Mouse (Mus musculus): ENCODE data around the gene Cavin4. TPM values are rescaled to one million over a fixed set of nuclear protein-coding genes. Genes with fewer than 3 reads are reported as not detected.
"Not testable (repeated sequence)": the region's sequence is repeated elsewhere in the genome, so short reads cannot be mapped to it uniquely, and the experiment has no call there.

The Cavin4 gene
- polyA plus RNA-seq, 1 experiment from 2014 or later, result 1.4 TPM

- H3K9ac ChIP-seq (replicated peaks; ENCODE audit: low read depth, low read length); H3K4me1 ChIP-seq (replicated peaks; ENCODE audit: control insufficient read depth, insufficient read depth, low read length); H3K4me3 ChIP-seq (replicated peaks; ENCODE audit: low read length); H3K27me3 ChIP-seq (replicated peaks; ENCODE audit: control insufficient read depth, insufficient read depth, low read length); H3K36me3 ChIP-seq (ENCODE audit: control insufficient read depth, insufficient read depth); H3K9me3 ChIP-seq (ENCODE audit: control insufficient read depth, low read length); H3K4me2 ChIP-seq (ENCODE audit: low read length); H3K27ac ChIP-seq (ENCODE audit: low read length); ATAC-seq: not testable (repeated sequence)
- WGBS, result 81% methylated on average over 4 of the region's 6 CpGs
Measured at GRCm38 (mm10) chr4:48679728-48680127, 16.4 kb downstream of the Cavin4 start.

- H3K27me3 ChIP-seq (replicated peaks; ENCODE audit: control insufficient read depth, insufficient read depth, low read length), result no peaks in the 10 kb centered on the region
- no peak overlapping the region for H3K4me3 ChIP-seq (replicated peaks; ENCODE audit: low read length)
- ATAC-seq, result no peak
- 67% methylated on average over 7 of the region's 7 CpGs for WGBS
- H3K9me3 ChIP-seq (ENCODE audit: control insufficient read depth, low read length), result no peaks in the 10 kb centered on the region
- peaks cover 5% of the 10 kb centered on the region for H3K4me1 ChIP-seq (replicated peaks; ENCODE audit: control insufficient read depth, insufficient read depth, low read length)
- no peaks in the 10 kb centered on the region for H3K36me3 ChIP-seq (ENCODE audit: control insufficient read depth, insufficient read depth)
- no peak overlapping the region for H3K9ac ChIP-seq (replicated peaks; ENCODE audit: low read depth, low read length)
- H3K4me2 ChIP-seq (ENCODE audit: low read length), result no peak overlapping the region
- H3K27ac ChIP-seq (ENCODE audit: low read length), result no peak overlapping the region
Measured at GRCm38 (mm10) chr4:48680214-48680613, 16.9 kb downstream of the Cavin4 start.

GRCm38 (mm10) chr4:48680648-48681343 lies 17.5 kb downstream of the Cavin4 start:
- 35% methylated on average over 10 of the region's 11 CpGs for WGBS
- no peak overlapping the region for H3K27ac ChIP-seq (ENCODE audit: low read length)
- ATAC-seq, result peak; percentile 21; the same call in 1 of the 2 replicates
- no peaks in the 10 kb centered on the region for H3K27me3 ChIP-seq (replicated peaks; ENCODE audit: control insufficient read depth, insufficient read depth, low read length)
- H3K9ac ChIP-seq (replicated peaks; ENCODE audit: low read depth, low read length), result no peak overlapping the region
- H3K9me3 ChIP-seq (ENCODE audit: control insufficient read depth, low read length), result no peaks in the 10 kb centered on the region
- no peak overlapping the region for H3K4me2 ChIP-seq (ENCODE audit: low read length)
- peaks cover 5% of the 10 kb centered on the region for H3K4me1 ChIP-seq (replicated peaks; ENCODE audit: control insufficient read depth, insufficient read depth, low read length)
- no peaks in the 10 kb centered on the region for H3K36me3 ChIP-seq (ENCODE audit: control insufficient read depth, insufficient read depth)
- H3K4me3 ChIP-seq (replicated peaks; ENCODE audit: low read length), result no peak overlapping the region

GRCm38 (mm10) chr4:48683126-48683525 lies 19.8 kb downstream of the Cavin4 start:
- Histone ChIP-seq H3K9ac (replicated peaks; ENCODE audit: low read depth, low read length) (no peak overlapping the region), H3K27me3 (replicated peaks; ENCODE audit: control insufficient read depth, insufficient read depth, low read length) (no peaks in the 10 kb centered on the region), H3K4me2 (ENCODE audit: low read length) (no peak overlapping the region), H3K36me3 (ENCODE audit: control insufficient read depth, insufficient read depth) (no peaks in the 10 kb centered on the region), H3K4me1 (replicated peaks; ENCODE audit: control insufficient read depth, insufficient read depth, low read length) (peaks cover 5% of the 10 kb centered on the region), H3K27ac (ENCODE audit: low read length) (no peak overlapping the region), H3K4me3 (replicated peaks; ENCODE audit: low read length) (no peak overlapping the region; the same call in 1 of the 2 replicates), H3K9me3 (ENCODE audit: control insufficient read depth, low read length) (no peaks in the 10 kb centered on the region)
- no peak for ATAC-seq
- WGBS, result 78% methylated on average over 8 of the region's 8 CpGs

GRCm38 (mm10) chr4:48683633-48684209 lies 20.4 kb downstream of the Cavin4 start:
- WGBS, result 87% methylated on average over 14 of the region's 21 CpGs
- not testable (repeated sequence) for H3K36me3 ChIP-seq (ENCODE audit: control insufficient read depth, insufficient read depth); H3K27me3 ChIP-seq (replicated peaks; ENCODE audit: control insufficient read depth, insufficient read depth, low read length); H3K4me1 ChIP-seq (replicated peaks; ENCODE audit: control insufficient read depth, insufficient read depth, low read length); H3K9ac ChIP-seq (replicated peaks; ENCODE audit: low read depth, low read length); H3K27ac ChIP-seq (ENCODE audit: low read length); H3K9me3 ChIP-seq (ENCODE audit: control insufficient read depth, low read length); H3K4me3 ChIP-seq (replicated peaks; ENCODE audit: low read length); H3K4me2 ChIP-seq (ENCODE audit: low read length)
- ATAC-seq, result 0 out of 2 replicates have a peak, but pooled peaks have one; percentile 13

- H3K9ac ChIP-seq (replicated peaks; ENCODE audit: low read depth, low read length), result no peak overlapping the region
- H3K4me1 ChIP-seq (replicated peaks; ENCODE audit: control insufficient read depth, insufficient read depth, low read length), result peaks cover 5% of the 10 kb centered on the region
- no peaks in the 10 kb centered on the region for H3K9me3 ChIP-seq (ENCODE audit: control insufficient read depth, low read length)
- no peaks in the 10 kb centered on the region for H3K27me3 ChIP-seq (replicated peaks; ENCODE audit: control insufficient read depth, insufficient read depth, low read length)
- H3K4me2 ChIP-seq (ENCODE audit: low read length), result no peak overlapping the region
- ATAC-seq, result no peak
- WGBS, result 86% methylated on average over 7 of the region's 7 CpGs
- no peaks in the 10 kb centered on the region for H3K36me3 ChIP-seq (ENCODE audit: control insufficient read depth, insufficient read depth)
- H3K4me3 ChIP-seq (replicated peaks; ENCODE audit: low read length), result no peak overlapping the region
- no peak overlapping the region for H3K27ac ChIP-seq (ENCODE audit: low read length)
Measured at GRCm38 (mm10) chr4:48684593-48685187, 21.4 kb downstream of the Cavin4 start.

- Histone ChIP-seq H3K27me3 (replicated peaks; ENCODE audit: control insufficient read depth, insufficient read depth, low read length) (no peaks in the 10 kb centered on the region), H3K4me1 (replicated peaks; ENCODE audit: control insufficient read depth, insufficient read depth, low read length) (peaks cover 13% of the 10 kb centered on the region), H3K36me3 (ENCODE audit: control insufficient read depth, insufficient read depth) (no peaks in the 10 kb centered on the region), H3K9ac (replicated peaks; ENCODE audit: low read depth, low read length) (no peak overlapping the region), H3K27ac (ENCODE audit: low read length) (no peak overlapping the region), H3K4me2 (ENCODE audit: low read length) (no peak overlapping the region), H3K4me3 (replicated peaks; ENCODE audit: low read length) (no peak overlapping the region), H3K9me3 (ENCODE audit: control insufficient read depth, low read length) (no peaks in the 10 kb centered on the region)
- ATAC-seq, result no peak
- WGBS, result 85% methylated on average over 6 of the region's 6 CpGs
Measured at GRCm38 (mm10) chr4:48688148-48688547, 24.8 kb downstream of the Cavin4 start.

GRCm38 (mm10) chr4:48690640-48691039 lies 27.3 kb downstream of the Cavin4 start:
- Histone ChIP-seq H3K4me2 (ENCODE audit: low read length) (no peak overlapping the region), H3K27ac (ENCODE audit: low read length) (0 out of 2 replicates have a peak overlapping the region, but pooled peaks have one; percentile 4), H3K9me3 (ENCODE audit: control insufficient read depth, low read length) (no peaks in the 10 kb centered on the region), H3K27me3 (replicated peaks; ENCODE audit: control insufficient read depth, insufficient read depth, low read length) (no peaks in the 10 kb centered on the region), H3K4me1 (replicated peaks; ENCODE audit: control insufficient read depth, insufficient read depth, low read length) (peaks cover 13% of the 10 kb centered on the region), H3K36me3 (ENCODE audit: control insufficient read depth, insufficient read depth) (no peaks in the 10 kb centered on the region), H3K9ac (replicated peaks; ENCODE audit: low read depth, low read length) (no peak overlapping the region), H3K4me3 (replicated peaks; ENCODE audit: low read length) (no peak overlapping the region)
- WGBS, result 54% methylated on average over 9 of the region's 9 CpGs
- ATAC-seq, result peak; percentile 62

GRCm38 (mm10) chr4:48691793-48692437 lies 28.6 kb downstream of the Cavin4 start:
- Histone ChIP-seq H3K36me3 (ENCODE audit: control insufficient read depth, insufficient read depth) (no peaks in the 10 kb centered on the region), H3K9ac (replicated peaks; ENCODE audit: low read depth, low read length) (peak overlapping the region; percentile 19; the same call in 1 of the 2 replicates), H3K4me3 (replicated peaks; ENCODE audit: low read length) (no peak overlapping the region), H3K9me3 (ENCODE audit: control insufficient read depth, low read length) (no peaks in the 10 kb centered on the region), H3K4me2 (ENCODE audit: low read length) (no peak overlapping the region), H3K4me1 (replicated peaks; ENCODE audit: control insufficient read depth, insufficient read depth, low read length) (peaks cover 13% of the 10 kb centered on the region), H3K27ac (ENCODE audit: low read length) (peak overlapping the region; percentile 64), H3K27me3 (replicated peaks; ENCODE audit: control insufficient read depth, insufficient read depth, low read length) (no peaks in the 10 kb centered on the region)
- ATAC-seq, result peak; percentile 69
- 25% methylated on average over 7 of the region's 7 CpGs for WGBS

Measured in forebrain, embryonic 16.5 days (tissue).